Mouse (Mus musculus) embryonic stem cell, embryonic (primary cell): ENCODE measurements around the gene Ddc.

Source experiments
- CTCF ChIA-PET, 4 experiments: fragments of 300-600 bp in 2 of 4; fragments of 350-600 bp in 2 of 4; sonication (Branson Sonifier 250); formaldehyde crosslinking; loops; one replicate each; lab custom pipeline; 2022; ENCODE audit warnings: inconsistent platforms in 2 of 4; lab: Charles Lee
- POLR2A ChIA-PET, 4 experiments: fragments of 300-600 bp in 2 of 4; fragments of 350-600 bp in 2 of 4; sonication (Branson Sonifier 250); formaldehyde crosslinking; loops; one replicate each; lab custom pipeline; 2022; ENCODE audit warnings: antibody characterized with exemption in 4 of 4, inconsistent platforms in 1 of 4; lab: Charles Lee

Gene Ddc

GRCm38 (mm10) chr11:11872140-11872795, 25.7 kb downstream of the Ddc start:
- POLR2A ChIA-PET, result interaction anchor here (0.6 to 6.6 kb wide), 33 partner anchors 9 to 94 kb away, joined by 3 to 89 read pairs (median 4); partner anchors contain the start of gene Fignl1 (in 3 of the 4)
- CTCF ChIA-PET, result interaction anchor here (0.5 to 1.1 kb wide), 7 partner anchors 22 to 402 kb away, joined by 3 to 15 read pairs (median 4); partner anchors contain the start of gene Fignl1 (in 1 of the 4)

DNA sequence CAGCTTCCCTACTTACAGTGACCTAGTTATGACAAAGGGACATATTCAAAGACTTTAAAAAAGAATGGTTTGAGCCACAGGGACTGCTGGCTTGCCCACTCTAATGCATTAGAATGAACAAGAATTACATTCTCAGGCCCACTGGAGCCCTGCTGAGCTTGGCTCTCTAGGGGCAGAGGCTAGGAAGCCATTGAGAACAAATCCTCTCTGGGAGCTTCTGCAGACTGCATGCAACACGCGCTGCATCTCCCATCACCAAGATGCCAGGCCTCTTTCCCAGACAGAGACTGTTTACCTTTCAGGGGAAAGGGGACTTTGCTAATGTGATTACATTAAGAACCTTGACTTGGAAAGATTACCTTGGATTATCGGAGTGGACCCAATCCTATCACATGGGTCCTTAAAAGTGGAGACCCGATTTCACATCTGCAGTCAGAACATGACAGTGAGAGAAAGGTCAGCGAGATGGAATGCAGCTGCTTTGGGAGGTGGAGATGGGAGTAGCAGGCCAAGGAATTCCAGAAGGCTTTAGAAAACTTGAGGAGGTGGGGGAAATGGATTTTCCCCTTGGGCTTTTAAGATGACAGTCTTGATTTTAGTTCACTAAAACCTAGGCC, 26.6 kb downstream of the Ddc start:
- ChIA-PET CTCF (interaction anchor here in 1 of 4 experiments (1.1 kb wide), 1 partner anchor 51 kb away, joined by 3 read pairs; no protein-coding TSS in a partner anchor), POLR2A (interaction anchor here (0.6 to 6.6 kb wide), 14 partner anchors 10 to 89 kb away, joined by 3 to 89 read pairs (median 14); partner anchors contain the start of gene Fignl1 (in 2 of the 4))

GRCm38 (mm10) chr11:11867971-11868481, 29.9 kb downstream of the Ddc start:
- ChIA-PET POLR2A (interaction anchor here (0.6 to 6.6 kb wide), 38 partner anchors 10 to 103 kb away, joined by 3 to 89 read pairs (median 5); partner anchors contain the start of gene Fignl1 (in 1 of the 4)), CTCF (interaction anchor here (0.6 to 1.4 kb wide), 7 partner anchors 10 to 105 kb away, joined by 3 to 5 read pairs (median 3); no protein-coding TSS in a partner anchor)

- CTCF ChIA-PET, result interaction anchor here in 1 of 4 experiments (0.6 kb wide), 1 partner anchor 71 kb away, joined by 3 read pairs; no protein-coding TSS in a partner anchor
These were observed 31.2 kb downstream of the Ddc start for GRCm38 (mm10) chr11:11866696-11867095.

DNA sequence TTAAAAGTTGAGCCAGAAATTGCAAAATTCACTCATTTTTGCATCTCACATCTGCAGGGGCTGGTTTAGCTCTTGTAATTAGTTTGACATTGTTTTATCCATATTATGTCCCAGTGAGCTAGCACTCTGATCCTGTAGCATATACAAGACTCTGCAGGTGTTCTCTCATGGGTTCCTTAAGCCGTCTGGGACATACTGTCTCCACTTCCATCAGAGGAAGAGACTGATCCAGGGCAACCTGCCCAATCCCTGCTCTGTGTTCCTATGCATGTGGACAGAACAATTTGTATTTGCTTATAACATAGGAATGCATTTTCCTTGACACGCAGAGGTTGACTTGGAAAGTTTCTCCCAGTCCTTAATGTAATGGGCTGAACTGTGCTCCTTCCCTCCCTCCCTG, 32.8 kb downstream of the Ddc start:
- ChIA-PET CTCF (no interaction called here), POLR2A (interaction anchor here in 3 of 4 experiments (0.5 to 2.4 kb wide), 8 partner anchors 8 to 56 kb away, joined by 3 to 8 read pairs (median 4); partner anchors contain the start of gene Fignl1 (in 1 of the 3))

More at GRCm38 (mm10) chr11:11866696-11867095, 31.2 kb downstream of the Ddc start:
- POLR2A ChIA-PET, result interaction anchor here in 3 of 4 experiments (0.6 to 5.3 kb wide), 3 partner anchors 10 to 57 kb away, joined by 3 to 29 read pairs (median 22); no protein-coding TSS in a partner anchor

GRCm38 (mm10) chr11:11864446-11865101, 33.4 kb downstream of the Ddc start:
- CTCF ChIA-PET, result interaction anchor here in 2 of 4 experiments (0.5 to 0.7 kb wide), 3 partner anchors 35 to 307 kb away, joined by 3 to 13 read pairs (median 3); no protein-coding TSS in a partner anchor
- POLR2A ChIA-PET, result interaction anchor here in 3 of 4 experiments (0.5 to 2.4 kb wide), 17 partner anchors 9 to 624 kb away, joined by 3 to 8 read pairs (median 4); partner anchors contain the start of genes Ddc (in 1 of the 3) and Fignl1 (in 1 of the 3)

- POLR2A ChIA-PET, result interaction anchor here in 2 of 4 experiments (0.7 to 1.7 kb wide), 3 partner anchors 10 to 53 kb away, joined by 4 to 6 read pairs (median 4); partner anchors contain the start of gene Fignl1 (in 1 of the 2)
- CTCF ChIA-PET, result no interaction called here
These were observed 35.4 kb downstream of the Ddc start for GRCm38 (mm10) chr11:11862502-11862901.

GRCm38 (mm10) chr11:11856959-11857358, 41.0 kb downstream of the Ddc start:
- POLR2A ChIA-PET, result interaction anchor here in 3 of 4 experiments (0.7 to 6.8 kb wide), 10 partner anchors 11 to 58 kb away, joined by 3 to 64 read pairs (median 16); no protein-coding TSS in a partner anchor
- CTCF ChIA-PET, result interaction anchor here in 2 of 4 experiments (0.7 to 2.6 kb wide), 2 partner anchors 37 to 296 kb away, joined by 6 to 10 read pairs; no protein-coding TSS in a partner anchor

- POLR2A ChIA-PET, result interaction anchor here in 3 of 4 experiments (0.5 to 6.8 kb wide), 35 partner anchors 8 to 113 kb away, joined by 3 to 64 read pairs (median 5); partner anchors contain the start of gene Fignl1 (in 2 of the 3)
- CTCF ChIA-PET, result interaction anchor here in 2 of 4 experiments (0.5 to 2.6 kb wide), 5 partner anchors 12 to 118 kb away, joined by 3 to 10 read pairs (median 3); no protein-coding TSS in a partner anchor
These were observed 42.2 kb downstream of the Ddc start for GRCm38 (mm10) chr11:11855685-11856131.

DNA sequence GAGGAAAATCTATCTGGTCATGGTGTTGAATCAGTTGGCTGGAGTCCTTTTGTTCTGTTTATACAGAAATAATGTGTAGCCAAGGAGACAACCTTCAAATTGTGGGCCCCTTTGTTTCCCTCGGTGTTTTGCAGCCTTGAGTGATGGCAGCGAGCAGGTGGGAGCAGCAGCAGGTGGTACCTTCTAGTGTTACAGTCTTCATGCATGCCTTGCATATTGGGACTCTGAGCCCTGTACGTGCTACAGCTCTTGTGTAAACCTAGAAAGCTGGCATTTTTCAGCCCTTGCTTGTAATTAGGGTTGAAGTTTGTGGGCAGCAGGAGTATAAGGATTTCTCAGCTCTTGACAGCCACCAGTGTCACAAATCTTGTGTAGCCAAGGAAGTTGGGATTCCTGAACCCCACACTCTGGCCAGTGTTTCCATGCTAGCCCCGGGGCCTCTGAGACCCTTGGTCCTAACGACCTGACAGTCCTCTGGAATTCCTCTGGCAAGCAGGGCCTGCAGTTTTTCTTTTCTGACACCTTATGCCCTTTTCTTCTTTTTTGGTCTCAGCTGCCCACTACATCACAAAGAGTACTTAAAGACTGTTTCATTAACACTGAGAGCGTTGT, 42.8 kb downstream of the Ddc start:
- ChIA-PET CTCF (interaction anchor here in 2 of 4 experiments (0.5 to 2.6 kb wide), 6 partner anchors 11 to 119 kb away, joined by 3 to 10 read pairs (median 4); no protein-coding TSS in a partner anchor), POLR2A (interaction anchor here in 3 of 4 experiments (0.5 to 6.8 kb wide), 34 partner anchors 9 to 114 kb away, joined by 3 to 64 read pairs (median 5); partner anchors contain the start of gene Fignl1 (in 2 of the 3))

DNA sequence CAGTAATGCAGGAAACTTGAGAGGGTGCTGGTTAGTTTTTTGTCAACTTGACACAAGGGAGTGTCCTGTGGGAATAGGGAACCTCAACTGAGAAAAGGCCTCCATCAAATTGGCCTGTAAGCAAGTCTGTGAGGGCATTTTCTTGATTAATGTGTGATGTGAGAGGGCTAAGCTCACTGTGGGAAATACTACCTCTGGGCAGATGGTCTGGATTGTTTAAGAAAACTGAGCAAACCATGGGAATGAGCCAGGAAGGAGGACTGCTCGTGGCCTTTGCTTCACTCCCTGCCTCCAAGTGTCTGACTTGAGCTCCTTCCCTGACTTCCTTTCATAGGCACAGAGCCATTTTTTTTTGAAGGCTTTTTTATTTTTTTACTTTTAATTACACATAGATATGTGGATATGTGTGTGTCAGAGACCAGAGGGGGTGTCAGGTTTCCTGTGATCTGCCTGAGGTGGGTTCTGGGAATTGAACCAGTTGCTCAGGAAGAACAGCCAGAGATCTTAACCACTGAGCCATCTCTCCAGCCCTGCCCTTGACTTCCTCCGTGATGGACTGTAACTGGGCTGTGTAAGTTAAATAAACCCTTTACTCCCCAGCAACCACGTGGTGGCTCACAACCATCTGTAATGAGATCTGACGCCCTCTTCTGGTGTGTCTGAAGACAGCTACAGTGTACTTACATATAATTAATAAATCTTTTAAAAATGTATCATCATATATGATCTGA, 44.0 kb downstream of the Ddc start:
- ChIA-PET POLR2A (interaction anchor here in 3 of 4 experiments (0.5 to 6.8 kb wide), 11 partner anchors 9 to 112 kb away, joined by 3 to 64 read pairs (median 3); partner anchors contain the start of gene Fignl1 (in 1 of the 3)), CTCF (interaction anchor here in 2 of 4 experiments (1.3 to 2.2 kb wide), 2 partner anchors 34 kb away, joined by 3 to 6 read pairs; no protein-coding TSS in a partner anchor)

DNA sequence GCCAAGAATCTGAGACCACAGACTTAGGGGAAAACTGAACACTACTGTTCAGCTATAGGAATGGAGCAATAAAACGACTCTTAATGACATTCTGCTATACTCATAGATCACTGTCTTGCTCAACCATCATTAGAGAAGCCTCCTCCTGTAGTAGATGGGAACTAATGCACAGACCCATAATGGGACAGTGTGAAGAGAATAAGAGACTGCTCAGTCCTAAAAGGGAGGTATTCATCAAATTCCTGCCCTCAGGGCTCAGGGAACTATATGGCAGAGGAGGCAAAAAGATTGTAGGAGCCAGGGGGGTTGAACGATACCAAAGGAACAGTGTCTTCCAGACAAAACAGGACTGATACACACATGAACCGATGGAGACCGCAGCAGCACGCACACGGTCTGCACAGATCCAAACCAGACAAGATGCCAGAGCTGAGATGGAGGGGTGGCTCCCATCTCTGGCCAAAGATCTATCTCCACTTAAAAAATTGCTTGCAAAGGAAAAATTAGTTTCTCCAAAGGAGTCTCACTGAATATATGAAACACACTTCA, 45.9 kb downstream of the Ddc start:
- ChIA-PET CTCF (no interaction called here), POLR2A (interaction anchor here in 2 of 4 experiments (0.6 to 6.8 kb wide), 4 partner anchors 29 to 118 kb away, joined by 3 to 64 read pairs (median 10); no protein-coding TSS in a partner anchor)

DNA sequence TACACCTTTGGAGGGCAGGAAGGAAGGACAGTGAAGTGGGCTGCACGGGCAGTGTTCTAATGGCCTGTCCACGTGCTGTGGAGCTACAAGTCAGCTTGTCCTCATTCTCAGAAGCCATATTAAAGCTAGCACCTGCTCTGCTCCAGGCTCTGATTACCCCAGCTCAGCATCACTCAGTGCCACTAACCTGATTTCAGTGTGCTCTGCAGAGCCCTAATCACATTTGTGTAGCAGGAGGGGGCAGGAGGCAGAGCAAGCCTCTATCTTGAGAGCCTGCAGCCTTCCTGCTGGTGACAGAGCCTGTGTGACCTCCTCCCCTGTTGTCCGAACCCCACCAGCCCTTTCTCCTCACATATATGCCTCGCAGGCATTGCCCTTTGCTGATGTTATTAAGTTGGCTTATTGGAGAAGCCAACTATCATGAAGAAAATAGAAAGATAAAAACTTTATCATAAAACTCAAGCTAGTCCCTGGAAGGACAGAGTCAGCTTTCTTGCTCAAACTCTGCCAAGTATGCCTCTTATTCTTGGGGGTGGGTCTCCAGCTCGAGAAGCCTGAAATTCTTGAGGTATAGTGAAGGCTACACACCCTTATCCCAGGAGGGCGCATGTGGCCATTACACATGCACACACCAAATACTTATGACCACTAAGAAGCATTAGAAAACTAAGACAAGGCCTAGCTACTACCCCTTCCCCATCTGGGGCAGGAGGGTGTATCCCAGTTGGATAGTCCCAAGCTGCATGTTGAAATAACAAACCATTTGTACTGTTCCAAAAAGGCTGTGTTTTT, 47.3 kb downstream of the Ddc start:
- ChIA-PET CTCF (interaction anchor here in 1 of 4 experiments (1.0 kb wide), 1 partner anchor 22 kb away, joined by 5 read pairs; no protein-coding TSS in a partner anchor), POLR2A (interaction anchor here in 3 of 4 experiments (0.5 to 3.7 kb wide), 16 partner anchors 9 to 42 kb away, joined by 3 to 17 read pairs (median 4); partner anchors contain the start of gene Fignl1 (in 1 of the 3))

DNA sequence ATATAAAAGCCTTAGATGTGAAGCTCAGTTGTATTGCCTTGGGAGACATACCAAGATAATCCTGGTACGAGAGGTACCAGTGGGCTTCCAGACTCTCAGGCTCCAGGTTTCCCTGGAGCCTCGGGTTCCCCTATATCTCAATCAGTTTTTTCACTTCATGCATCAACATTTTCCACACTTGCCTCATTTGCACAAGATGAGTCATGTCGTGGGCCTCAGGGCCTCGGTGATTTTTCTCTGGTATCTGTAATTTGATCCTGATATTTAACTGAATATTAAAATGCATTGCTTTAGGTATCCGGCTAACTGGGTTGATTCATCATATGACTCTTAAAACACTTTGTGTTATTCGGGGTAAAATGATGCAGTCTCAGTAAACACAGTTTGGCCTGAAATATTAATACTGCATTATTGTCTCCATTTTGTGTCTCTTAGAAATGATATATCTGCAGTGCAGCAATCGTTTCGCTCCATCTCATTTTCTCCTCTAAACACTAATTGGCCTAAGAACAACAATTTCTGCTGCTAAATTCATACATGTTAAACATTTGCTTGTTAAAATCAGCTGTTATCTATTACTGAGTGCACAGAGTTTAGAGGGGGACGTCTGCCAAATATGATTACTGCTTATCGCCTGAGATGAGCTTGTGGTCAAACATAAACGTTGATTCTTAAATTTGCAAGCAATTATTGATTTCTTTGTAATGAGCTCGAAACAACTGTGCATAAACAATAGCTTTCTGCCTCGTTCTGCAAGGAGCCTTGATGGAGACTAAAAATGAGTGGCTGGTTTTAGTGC, 48.2 kb downstream of the Ddc start:
- CTCF ChIA-PET, result interaction anchor here in 1 of 4 experiments (1.0 kb wide), 1 partner anchor 23 kb away, joined by 5 read pairs; no protein-coding TSS in a partner anchor

More for the DNA sequence above, 48.2 kb downstream of the Ddc start:
- POLR2A ChIA-PET, result interaction anchor here in 3 of 4 experiments (1.0 to 3.7 kb wide), 10 partner anchors 8 to 41 kb away, joined by 3 to 17 read pairs (median 4); partner anchors contain the start of gene Fignl1 (in 1 of the 3)
